Mouse (Mus musculus): ENCODE data around the gene Ormdl2. TPM values are rescaled to one million over a fixed set of nuclear protein-coding genes. Genes with fewer than 3 reads are reported as not detected.

Ormdl2 gene
- polyA plus RNA-seq, 1 experiment from 2014 or later, result 87.5 TPM

DNA sequence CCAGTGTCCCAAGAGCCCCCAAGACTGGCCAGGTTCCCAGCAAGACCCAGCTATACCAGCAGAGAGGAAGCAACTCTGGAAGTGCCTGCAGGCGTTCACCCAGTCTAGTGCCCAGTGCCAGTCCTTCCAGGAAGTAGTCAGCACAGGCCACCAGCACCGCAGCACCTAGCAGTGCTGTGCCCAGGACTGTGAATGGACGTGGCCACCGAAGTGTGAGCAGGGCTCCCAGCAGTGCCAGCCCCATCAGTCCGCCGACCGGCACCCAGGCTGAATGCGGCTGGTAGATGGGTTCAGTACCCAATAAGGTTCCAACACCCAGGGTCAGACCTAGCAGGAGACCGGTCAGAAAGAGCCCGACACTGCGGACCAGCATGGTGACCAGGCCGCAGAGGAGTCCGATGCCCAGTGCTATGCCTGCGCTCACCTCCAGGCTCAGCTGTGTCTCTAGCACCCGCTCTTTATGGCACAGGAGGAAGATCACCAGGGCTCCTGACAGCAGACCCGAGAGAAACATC is 19.4 kb downstream of the Ormdl2 start:
- TF ChIP-seq CTCF (IDR thresholded peaks at IDR 0.05; ENCODE audit: low read depth), result no peak
- ATAC-seq (replicated peaks; ENCODE audit: low FRiP score, low read depth), result no peak

DNA sequence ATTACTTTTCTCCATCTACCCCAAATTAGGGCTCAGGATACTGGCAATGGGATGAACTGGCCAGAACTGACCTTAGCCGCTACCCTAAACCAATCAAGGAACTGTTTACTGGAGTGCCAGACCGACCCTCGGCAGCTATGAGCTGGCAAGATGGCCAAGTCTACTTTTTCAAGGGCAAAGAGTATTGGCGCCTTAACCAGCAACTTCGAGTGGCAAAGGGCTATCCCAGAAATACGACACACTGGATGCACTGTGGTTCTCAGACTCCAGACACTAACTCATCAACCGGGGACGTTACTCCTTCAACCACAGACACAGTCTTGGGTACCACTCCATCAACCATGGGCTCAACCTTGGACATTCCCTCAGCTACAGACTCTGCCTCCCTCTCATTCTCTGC is 22.8 kb downstream of the Ormdl2 start:
- DNase-seq (ENCODE audit: low spot score), result no peak
- no peak for ATAC-seq (replicated peaks; ENCODE audit: low FRiP score, low read depth)
- Histone ChIP-seq H3K9ac (ENCODE audit: low read depth, low read length) (no peak overlapping the region), H3K4me1 (replicated peaks; ENCODE audit: insufficient read depth, low read length) (peaks cover 13% of the 10 kb centered on the region; the same call in 1 of the 2 replicates), H3K4me3 (replicated peaks; ENCODE audit: low read depth, low read length) (no peak overlapping the region), H3K36me3 (ENCODE audit: insufficient read depth, low read length) (peaks cover 13% of the 10 kb centered on the region; the same call in 1 of the 2 replicates), H3K27me3 (ENCODE audit: insufficient read depth, low read length) (no peaks in the 10 kb centered on the region), H3K4me2 (ENCODE audit: low read length) (no peak overlapping the region), H3K27ac (no peak overlapping the region), H3K9me3 (replicated peaks; ENCODE audit: low read length) (no peaks in the 10 kb centered on the region)
- TF ChIP-seq CTCF (IDR thresholded peaks at IDR 0.05; ENCODE audit: low read depth), result no peak
- WGBS, result 91% methylated on average over 8 of the region's 8 CpGs

More for the DNA sequence above, 19.4 kb downstream of the Ormdl2 start:
- Histone ChIP-seq H3K4me1 (replicated peaks; ENCODE audit: insufficient read depth, low read length) (peaks cover 21% of the 10 kb centered on the region), H3K4me2 (ENCODE audit: low read length) (no peak overlapping the region), H3K27me3 (ENCODE audit: insufficient read depth, low read length) (no peaks in the 10 kb centered on the region), H3K4me3 (replicated peaks; ENCODE audit: low read depth, low read length) (no peak overlapping the region), H3K36me3 (ENCODE audit: insufficient read depth, low read length) (peaks cover 13% of the 10 kb centered on the region; the same call in 1 of the 2 replicates), H3K9me3 (replicated peaks; ENCODE audit: low read length) (no peaks in the 10 kb centered on the region), H3K9ac (ENCODE audit: low read depth, low read length) (no peak overlapping the region), H3K27ac (no peak overlapping the region)
- no peak for DNase-seq (ENCODE audit: low spot score)
- 86% methylated on average over 16 of the region's 16 CpGs for WGBS

DNA sequence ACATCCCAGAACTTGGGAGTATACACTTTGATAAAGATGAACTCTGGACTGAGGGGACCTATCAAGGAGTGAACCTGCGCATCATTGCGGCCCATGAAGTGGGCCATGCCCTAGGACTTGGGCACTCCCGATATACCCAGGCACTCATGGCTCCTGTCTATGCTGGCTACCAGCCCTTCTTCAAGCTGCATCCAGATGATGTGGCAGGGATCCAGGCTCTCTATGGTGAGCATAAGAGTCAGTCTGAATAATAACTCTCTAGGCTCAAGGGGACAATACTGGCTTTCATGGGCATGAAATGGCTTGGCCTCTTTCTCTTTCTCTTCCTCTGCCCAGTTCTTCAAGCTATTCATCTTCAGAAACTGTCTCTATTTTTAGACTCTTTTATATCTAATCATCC is 25.9 kb downstream of the Ormdl2 start:
- WGBS, result 90% methylated on average over 3 of the region's 3 CpGs
- Histone ChIP-seq H3K9ac (ENCODE audit: low read depth, low read length) (no peak overlapping the region), H3K4me2 (ENCODE audit: low read length) (no peak overlapping the region), H3K4me3 (replicated peaks; ENCODE audit: low read depth, low read length) (no peak overlapping the region), H3K4me1 (replicated peaks; ENCODE audit: insufficient read depth, low read length) (no peaks in the 10 kb centered on the region), H3K27me3 (ENCODE audit: insufficient read depth, low read length) (no peaks in the 10 kb centered on the region), H3K27ac (no peak overlapping the region), H3K9me3 (replicated peaks; ENCODE audit: low read length) (no peaks in the 10 kb centered on the region), H3K36me3 (ENCODE audit: insufficient read depth, low read length) (0 out of 2 replicates have a peak, but pooled peaks cover 3% of the 10 kb centered on the region)
- no peak for TF ChIP-seq CTCF (IDR thresholded peaks at IDR 0.05; ENCODE audit: low read depth)
- ATAC-seq (replicated peaks; ENCODE audit: low FRiP score, low read depth), result no peak
- DNase-seq (ENCODE audit: low spot score), result no peak

DNA sequence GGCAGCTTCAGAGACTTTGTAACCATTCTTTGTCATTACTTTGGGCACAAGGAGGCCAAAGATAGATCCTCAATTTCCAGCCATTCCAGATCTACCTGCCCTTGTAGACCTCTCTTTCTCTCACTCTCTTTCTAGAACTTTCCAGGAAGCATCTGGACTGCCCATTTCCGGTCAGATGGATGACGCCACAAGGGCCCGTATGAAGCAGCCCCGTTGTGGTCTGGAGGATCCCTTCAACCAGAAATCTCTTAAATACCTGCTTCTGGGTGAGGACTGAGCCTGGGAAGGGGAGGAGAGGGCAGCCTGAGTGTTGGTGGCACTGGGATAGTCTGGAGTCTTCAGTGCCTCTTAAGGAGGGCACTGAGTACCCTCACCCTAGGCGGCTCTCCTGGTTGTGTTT is 27.1 kb downstream of the Ormdl2 start:
- Histone ChIP-seq H3K36me3 (ENCODE audit: insufficient read depth, low read length) (0 out of 2 replicates have a peak, but pooled peaks cover 2% of the 10 kb centered on the region), H3K27me3 (ENCODE audit: insufficient read depth, low read length) (no peaks in the 10 kb centered on the region), H3K9ac (ENCODE audit: low read depth, low read length) (no peak overlapping the region), H3K27ac (no peak overlapping the region), H3K4me3 (replicated peaks; ENCODE audit: low read depth, low read length) (no peak overlapping the region), H3K4me2 (ENCODE audit: low read length) (no peak overlapping the region), H3K4me1 (replicated peaks; ENCODE audit: insufficient read depth, low read length) (no peaks in the 10 kb centered on the region), H3K9me3 (replicated peaks; ENCODE audit: low read length) (no peaks in the 10 kb centered on the region)
- TF ChIP-seq CTCF (IDR thresholded peaks at IDR 0.05; ENCODE audit: low read depth), result no peak
- 87% methylated on average over 5 of the region's 5 CpGs for WGBS
- DNase-seq (ENCODE audit: low spot score) (no peak), ATAC-seq (replicated peaks; ENCODE audit: low FRiP score, low read depth) (no peak)

DNA sequence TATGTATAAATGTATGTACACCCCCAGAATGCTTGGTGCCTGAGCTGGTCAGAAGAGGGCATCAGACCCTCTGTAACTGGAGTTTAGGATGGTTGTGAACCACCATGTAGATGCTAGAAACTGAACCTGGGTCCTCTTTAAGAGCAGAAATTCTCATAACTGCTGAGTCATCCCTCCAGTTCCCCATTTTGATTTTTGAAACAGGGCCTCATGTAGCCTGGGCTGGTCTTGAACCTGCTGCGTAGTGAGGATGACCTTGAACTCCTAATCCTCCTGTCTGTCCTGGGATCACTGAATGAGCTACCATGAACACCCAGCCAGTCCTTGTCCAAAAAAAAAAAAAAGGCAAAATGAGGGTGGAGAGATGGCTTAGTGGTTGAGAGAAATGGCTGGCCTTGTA is 28.2 kb downstream of the Ormdl2 start:
- no peaks in the 10 kb centered on the region for H3K27me3 ChIP-seq (ENCODE audit: insufficient read depth, low read length)
- H3K27ac ChIP-seq, result no peak overlapping the region
- no peak for ATAC-seq (replicated peaks; ENCODE audit: low FRiP score, low read depth)
- no peak overlapping the region for H3K4me3 ChIP-seq (replicated peaks; ENCODE audit: low read depth, low read length)
- no peak for DNase-seq (ENCODE audit: low spot score)
- H3K36me3 ChIP-seq (ENCODE audit: insufficient read depth, low read length), result no peaks in the 10 kb centered on the region
- 100% methylated on average over 1 of the region's 1 CpGs for WGBS
- TF ChIP-seq CTCF (IDR thresholded peaks at IDR 0.05; ENCODE audit: low read depth), result no peak
- H3K9me3 ChIP-seq (replicated peaks; ENCODE audit: low read length), result no peaks in the 10 kb centered on the region
- no peak overlapping the region for H3K9ac ChIP-seq (ENCODE audit: low read depth, low read length)
- no peaks in the 10 kb centered on the region for H3K4me1 ChIP-seq (replicated peaks; ENCODE audit: insufficient read depth, low read length)
- H3K4me2 ChIP-seq (ENCODE audit: low read length), result no peak overlapping the region

DNA sequence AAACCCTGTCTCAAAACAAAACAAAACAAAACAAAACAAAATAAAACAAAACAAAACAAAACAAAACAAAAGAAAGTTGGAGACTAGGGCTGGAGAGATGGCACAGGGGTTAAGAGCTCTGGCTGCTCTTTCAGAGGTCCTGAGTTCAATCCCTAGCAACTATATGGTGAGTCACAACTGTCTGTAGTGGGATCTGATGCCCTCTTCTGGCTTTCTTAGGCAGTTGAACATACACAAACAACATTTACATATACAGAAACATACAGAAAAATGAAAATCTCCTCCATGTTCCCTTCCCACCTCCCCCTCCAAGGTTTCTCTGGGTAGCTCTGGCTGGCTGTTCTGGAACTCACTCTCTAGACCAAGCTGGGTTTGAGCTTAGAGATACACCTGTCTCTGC is 29.4 kb downstream of the Ormdl2 start:
- H3K9me3 ChIP-seq (replicated peaks; ENCODE audit: low read length), result no peaks in the 10 kb centered on the region
- H3K4me1 ChIP-seq (replicated peaks; ENCODE audit: insufficient read depth, low read length), result no peaks in the 10 kb centered on the region
- H3K4me3 ChIP-seq (replicated peaks; ENCODE audit: low read depth, low read length), result no peak overlapping the region
- no peak for DNase-seq (ENCODE audit: low spot score)
- no peak overlapping the region for H3K27ac ChIP-seq
- no peak overlapping the region for H3K9ac ChIP-seq (ENCODE audit: low read depth, low read length)
- H3K36me3 ChIP-seq (ENCODE audit: insufficient read depth, low read length), result no peaks in the 10 kb centered on the region
- peak; percentile 17; the same call in 1 of the 2 replicates for TF ChIP-seq CTCF (IDR thresholded peaks at IDR 0.05; ENCODE audit: low read depth)
- H3K27me3 ChIP-seq (ENCODE audit: insufficient read depth, low read length), result no peaks in the 10 kb centered on the region
- H3K4me2 ChIP-seq (ENCODE audit: low read length), result no peak overlapping the region
- no peak for ATAC-seq (replicated peaks; ENCODE audit: low FRiP score, low read depth)

Data from kidney, postnatal 0 days (tissue).